Mouse (Mus musculus): ENCODE results near the gene Olfr235. TPM values are rescaled to one million over a fixed set of nuclear protein-coding genes. Genes with fewer than 3 reads are reported as not detected.

Olfr235 gene
- polyA plus RNA-seq (2017; shearing (Covaris generic)), result not detected

GRCm38 (mm10) chr19:12260732-12261131 lies at the start of gene Olfr235:
Olfr235 (plus strand) TSS chr19:12261032.

DNA sequence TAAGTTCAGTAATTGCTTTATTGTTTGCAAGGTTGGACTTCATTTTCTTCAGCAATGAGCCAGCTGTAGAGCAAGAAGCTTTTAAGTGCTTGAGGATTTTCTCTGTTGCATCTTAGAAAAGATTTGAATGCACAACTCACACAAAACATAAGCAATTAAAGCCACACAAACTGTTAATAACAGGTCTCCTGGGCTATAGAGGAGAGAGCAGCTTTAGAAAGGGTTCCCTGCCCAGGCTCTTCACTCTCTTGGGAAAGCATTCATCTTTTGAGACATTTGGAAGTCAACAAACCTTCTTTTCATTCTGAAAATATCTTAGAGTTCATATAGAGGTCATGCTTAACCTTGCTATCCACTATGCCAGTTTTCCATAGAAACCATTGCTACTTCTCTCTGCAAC lies 28.3 kb upstream of the Olfr235 start, which contains the start of gene Olfr1432:
Gene Olfr1432 (minus strand): TSS at position 101 of the 400 bp plus-strand sequence.

DNA sequence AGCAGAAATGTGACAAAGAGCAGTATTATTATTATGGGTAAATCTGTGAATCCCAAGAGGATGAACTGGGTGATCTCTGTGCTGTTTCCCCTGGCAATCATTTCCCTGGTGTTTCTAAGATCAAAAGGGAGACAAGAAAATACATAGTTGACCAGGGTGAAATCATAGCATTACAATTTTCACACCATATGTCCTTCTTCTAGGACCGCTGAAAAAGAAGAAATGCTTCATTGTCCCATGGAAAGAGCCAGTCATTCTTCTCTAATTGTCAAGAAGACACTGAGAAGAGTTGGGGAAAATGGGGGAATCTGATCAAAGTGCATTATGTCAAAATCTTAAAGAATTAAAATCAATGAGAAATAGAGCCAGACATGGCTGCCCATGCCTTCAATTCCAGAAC lies 19.3 kb upstream of the Olfr235 start, which contains the start of gene Olfr262:
Gene Olfr262 (minus strand): TSS at position 101 of the 400 bp plus-strand sequence.

GRCm38 (mm10) chr19:12279554-12279953 lies 18.7 kb downstream of the Olfr235 start, which contains the start of gene Olfr1434:
Olfr1434 (plus strand) TSS chr19:12279854.

DNA sequence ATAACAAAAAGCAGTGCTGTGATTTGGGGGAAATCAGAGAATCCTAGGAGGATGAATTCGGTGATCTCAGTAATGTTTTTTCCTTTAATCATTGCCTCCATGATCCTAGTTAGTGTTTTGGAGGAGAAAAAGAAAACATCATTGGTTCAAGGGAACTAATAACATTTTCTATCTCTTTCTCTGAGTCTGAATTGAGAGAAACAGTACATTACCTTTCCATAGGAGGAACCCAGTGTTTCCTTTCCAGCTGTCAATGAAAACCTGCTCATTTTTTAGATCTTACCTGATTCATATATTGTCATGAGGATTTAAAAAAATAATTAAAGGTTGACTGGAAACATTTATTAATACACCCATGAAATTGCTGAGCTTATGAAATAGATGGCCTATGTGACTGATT lies 38.2 kb downstream of the Olfr235 start, which contains the start of gene Olfr1436:
Gene Olfr1436 (minus strand): TSS at position 101 of the 400 bp plus-strand sequence.

Other genes with a start within 250 kb of the Olfr235 start
- under 1 TPM in 1 of 2 experiments, not detected in 1; 0.11 TPM for gene Olfr1423, start 219.7 kb upstream of the Olfr235 start, polyA plus RNA-seq (2017; shearing (Covaris generic))
- under 1 TPM; 0.10 to 0.20 TPM for gene Olfr1424, start 198.3 kb upstream of the Olfr235 start, polyA plus RNA-seq (2017; shearing (Covaris generic))
- gene Olfr1425, start 183.3 kb upstream of the Olfr235 start, polyA plus RNA-seq (2017; shearing (Covaris generic)), result under 1 TPM in 1 of 2 experiments, not detected in 1; 0.09 TPM
- not detected for gene Olfr1426, start 169.0 kb upstream of the Olfr235 start, polyA plus RNA-seq (2017; shearing (Covaris generic))
- not detected for gene Olfr1427, start 157.7 kb upstream of the Olfr235 start, polyA plus RNA-seq (2017; shearing (Covaris generic))
- gene Olfr1428, start 145.1 kb upstream of the Olfr235 start, polyA plus RNA-seq (2017; shearing (Covaris generic)), result not detected
- gene Olfr76, start 137.8 kb upstream of the Olfr235 start, polyA plus RNA-seq (2017; shearing (Covaris generic)), result under 1 TPM in 1 of 2 experiments, not detected in 1; 0.23 TPM
- gene Olfr1555-ps1, start 90.9 kb upstream of the Olfr235 start, polyA plus RNA-seq (2017; shearing (Covaris generic)), result under 1 TPM; 0.17 to 0.20 TPM
- gene Olfr1431, start 60.4 kb upstream of the Olfr235 start, polyA plus RNA-seq (2017; shearing (Covaris generic)), result not detected
- under 1 TPM in 1 of 2 experiments, not detected in 1; 0.12 TPM for gene Olfr1432, start 28.4 kb upstream of the Olfr235 start, polyA plus RNA-seq (2017; shearing (Covaris generic))
- under 1 TPM in 1 of 2 experiments, not detected in 1; 0.49 TPM for gene Olfr262, start 19.4 kb upstream of the Olfr235 start, polyA plus RNA-seq (2017; shearing (Covaris generic))
- not detected for gene Olfr1434, start 18.8 kb downstream of the Olfr235 start, polyA plus RNA-seq (2017; shearing (Covaris generic))
- not detected for gene Olfr1436, start 38.1 kb downstream of the Olfr235 start, polyA plus RNA-seq (2017; shearing (Covaris generic))
- gene Olfr1437, start 64.1 kb downstream of the Olfr235 start, polyA plus RNA-seq (2017; shearing (Covaris generic)), result under 1 TPM in 1 of 2 experiments, not detected in 1; 0.98 TPM
- gene Olfr1438-ps1, start 74.9 kb downstream of the Olfr235 start, polyA plus RNA-seq (2017; shearing (Covaris generic)), result under 1 TPM in 1 of 2 experiments, not detected in 1; 0.04 TPM
- gene Olfr1440, start 126.2 kb downstream of the Olfr235 start, polyA plus RNA-seq (2017; shearing (Covaris generic)), result under 1 TPM in 1 of 2 experiments, not detected in 1; 0.04 TPM
- gene Olfr1441, start 156.4 kb downstream of the Olfr235 start, polyA plus RNA-seq (2017; shearing (Covaris generic)), result not detected
- under 1 TPM in 1 of 2 experiments, not detected in 1; 0.10 TPM for gene Pfpl, start 166.9 kb downstream of the Olfr235 start, polyA plus RNA-seq (2017; shearing (Covaris generic))
- gene Mpeg1, start 199.7 kb downstream of the Olfr235 start, polyA plus RNA-seq (2017; shearing (Covaris generic)), result 1 to 10 TPM in 1 of 2 experiments, under 1 TPM in 1; 0.88 to 2.5 TPM
- gene Dtx4, start 240.4 kb downstream of the Olfr235 start, polyA plus RNA-seq (2017; shearing (Covaris generic)), result 1 to 10 TPM in 1 of 2 experiments, under 1 TPM in 1; 0.88 to 1.6 TPM